Mouse (Mus musculus) ovary, adult 18-20 months (tissue): ENCODE measurements at regions not wholly inside any gene's neighbourhood (a gene's known extent, or its start where the extent isn't known, plus 50 kb on each side); places are given as distances from the start of the nearest gene placed in this dataset.

Experiments
- DNase-seq: peaks from one replicate; pipeline ENCODE4 v3.0.0; 2022; ENCODE audit warnings: low spot score, mixed read lengths

DNA sequence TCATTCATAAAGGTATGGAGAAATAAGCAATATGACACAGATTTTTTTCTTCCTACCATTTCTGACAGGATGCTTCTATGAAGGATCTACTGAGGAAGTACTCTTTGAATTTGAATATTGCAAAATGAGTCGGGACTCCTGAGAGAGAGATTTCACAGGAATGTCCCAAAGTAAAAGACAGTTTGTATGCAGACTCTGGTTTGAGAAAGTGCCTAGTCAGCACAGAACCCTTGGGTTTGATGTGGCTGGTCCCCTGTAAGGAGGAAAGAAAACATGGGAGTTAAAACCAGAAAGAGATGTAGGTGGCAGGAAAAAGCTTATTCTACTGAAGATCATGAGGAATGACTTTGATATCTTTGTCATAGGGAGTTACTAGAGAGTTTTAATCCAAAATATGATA lies 405.6 kb upstream of the Klf4 start:
- DNase-seq = no peak

DNA sequence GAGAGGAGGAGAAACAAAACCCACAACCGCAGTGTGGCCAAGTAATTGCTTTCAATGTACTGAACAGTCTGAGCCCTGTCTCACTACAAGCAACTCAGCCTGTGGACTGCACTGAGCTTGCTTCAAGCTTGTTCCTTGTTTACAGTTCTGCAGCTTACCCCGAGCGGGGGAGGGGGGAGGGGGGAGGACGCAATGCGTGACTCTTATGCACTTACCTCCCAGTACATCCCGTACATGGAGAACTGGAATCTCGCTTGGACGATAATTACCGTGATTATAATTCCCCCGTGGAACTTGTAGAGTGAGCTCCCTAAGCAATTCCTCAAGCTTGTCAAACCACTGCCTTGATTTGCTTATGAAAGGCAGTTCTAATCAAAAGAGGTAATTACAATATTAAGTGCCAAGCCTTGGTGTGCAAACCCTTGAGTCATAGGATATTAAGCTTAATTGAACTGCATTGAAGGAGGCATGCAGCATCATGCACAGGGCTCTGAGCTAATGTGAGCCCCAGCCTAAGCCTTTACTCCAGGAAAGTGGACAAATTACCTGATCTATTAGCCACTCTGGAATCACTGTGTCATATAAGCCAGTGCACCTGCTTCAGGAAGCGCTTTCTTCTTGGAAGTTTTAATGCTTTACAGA lies 397.0 kb upstream of the Klf4 start:
- DNase-seq = no peak

DNA sequence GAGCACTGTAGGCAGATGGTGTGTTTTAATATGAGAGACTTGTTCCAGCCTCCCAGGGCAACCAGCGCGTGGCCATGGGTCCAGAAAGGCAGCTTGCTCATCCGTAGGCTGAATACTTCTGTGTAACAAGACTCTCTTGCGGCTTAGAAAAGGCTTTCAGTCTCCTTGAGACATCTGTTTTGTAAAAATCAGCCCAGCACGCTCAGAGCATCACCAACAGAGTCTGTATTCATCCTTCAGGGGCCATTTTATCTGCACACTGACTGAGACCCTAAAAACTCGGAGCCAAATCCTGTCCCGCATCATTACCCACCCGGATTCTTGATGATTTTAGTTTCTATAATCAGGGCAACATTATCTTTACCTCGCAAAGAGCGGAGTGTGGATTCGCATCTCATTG lies 396.4 kb upstream of the Klf4 start:
- no peak for DNase-seq

DNA sequence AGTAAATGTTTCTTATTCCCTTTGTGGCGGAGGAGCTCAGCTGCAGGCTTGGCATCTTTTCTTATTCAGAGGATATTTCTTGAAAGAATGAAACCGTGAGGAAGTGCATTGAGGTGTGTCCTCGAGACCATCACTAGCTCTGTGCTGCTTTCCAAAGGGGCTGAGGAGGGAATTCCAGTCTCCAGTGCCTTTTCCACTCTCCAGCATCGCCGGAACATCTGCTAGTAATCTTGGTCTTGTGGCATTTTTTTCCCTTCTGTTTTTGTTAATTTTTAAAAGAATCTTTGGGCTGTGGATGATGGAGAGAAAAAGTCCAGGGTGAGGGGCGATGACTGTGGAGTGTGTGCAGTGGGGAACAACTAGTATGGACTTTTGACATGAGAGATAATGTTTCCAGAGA lies 395.9 kb upstream of the Klf4 start:
- no peak for DNase-seq

DNA sequence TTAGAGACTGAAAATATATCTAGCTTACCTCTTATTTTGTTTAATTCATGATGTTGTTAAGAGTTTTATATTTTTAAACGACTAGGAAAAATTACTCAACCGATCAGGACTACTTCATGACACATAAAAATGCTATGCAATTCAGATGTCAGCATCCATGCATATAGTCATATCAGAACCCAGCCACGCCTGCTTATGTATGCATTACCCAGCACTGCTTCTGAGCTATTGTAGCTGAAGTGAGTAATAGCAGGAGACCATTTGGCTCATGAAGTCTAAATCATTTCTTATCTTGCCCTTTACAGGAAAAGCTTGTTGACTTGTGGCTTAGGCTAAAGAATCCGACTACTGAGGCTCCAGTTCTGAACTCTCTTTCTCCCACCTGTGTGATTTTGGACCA lies 395.1 kb upstream of the Klf4 start:
- no peak for DNase-seq

DNA sequence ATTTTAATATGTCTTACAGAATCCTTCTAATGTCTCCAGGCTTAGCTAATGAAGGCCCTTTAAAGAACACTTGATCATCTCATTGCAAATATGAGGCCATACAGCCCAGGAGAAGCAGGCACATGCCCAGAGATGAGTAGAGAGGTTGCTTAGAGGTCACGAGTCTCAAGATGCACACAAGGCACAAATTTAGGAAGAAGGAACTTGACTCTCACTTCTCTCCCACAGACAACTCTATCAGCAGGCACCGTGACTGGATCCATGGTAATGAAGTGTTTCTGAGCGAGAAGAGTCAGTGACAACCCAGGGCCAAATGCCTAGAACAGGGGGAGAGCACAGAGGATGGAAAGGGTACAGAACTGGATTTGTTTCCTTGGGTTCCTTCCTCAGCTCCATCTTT lies 392.7 kb upstream of the Klf4 start:
- no peak for DNase-seq

DNA sequence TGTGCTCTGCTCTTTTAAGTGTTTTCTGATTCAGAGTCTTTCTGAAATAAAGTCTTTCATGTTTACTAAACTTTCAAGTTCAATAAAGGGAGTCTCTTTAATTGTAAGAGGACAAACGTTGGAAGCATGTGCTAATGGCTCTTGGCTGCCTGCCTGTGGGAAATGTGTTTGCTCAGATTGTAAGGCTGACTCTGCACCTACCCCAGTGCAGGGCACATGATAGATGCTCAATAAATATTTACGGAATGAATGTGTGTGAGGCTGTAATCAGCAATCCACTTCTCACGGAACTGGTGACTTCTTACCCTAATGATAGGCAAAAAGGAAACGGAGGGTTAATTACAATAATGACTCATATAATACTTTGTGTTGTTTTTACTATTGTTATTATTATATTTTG lies 389.0 kb upstream of the Klf4 start:
- no peak for DNase-seq

DNA sequence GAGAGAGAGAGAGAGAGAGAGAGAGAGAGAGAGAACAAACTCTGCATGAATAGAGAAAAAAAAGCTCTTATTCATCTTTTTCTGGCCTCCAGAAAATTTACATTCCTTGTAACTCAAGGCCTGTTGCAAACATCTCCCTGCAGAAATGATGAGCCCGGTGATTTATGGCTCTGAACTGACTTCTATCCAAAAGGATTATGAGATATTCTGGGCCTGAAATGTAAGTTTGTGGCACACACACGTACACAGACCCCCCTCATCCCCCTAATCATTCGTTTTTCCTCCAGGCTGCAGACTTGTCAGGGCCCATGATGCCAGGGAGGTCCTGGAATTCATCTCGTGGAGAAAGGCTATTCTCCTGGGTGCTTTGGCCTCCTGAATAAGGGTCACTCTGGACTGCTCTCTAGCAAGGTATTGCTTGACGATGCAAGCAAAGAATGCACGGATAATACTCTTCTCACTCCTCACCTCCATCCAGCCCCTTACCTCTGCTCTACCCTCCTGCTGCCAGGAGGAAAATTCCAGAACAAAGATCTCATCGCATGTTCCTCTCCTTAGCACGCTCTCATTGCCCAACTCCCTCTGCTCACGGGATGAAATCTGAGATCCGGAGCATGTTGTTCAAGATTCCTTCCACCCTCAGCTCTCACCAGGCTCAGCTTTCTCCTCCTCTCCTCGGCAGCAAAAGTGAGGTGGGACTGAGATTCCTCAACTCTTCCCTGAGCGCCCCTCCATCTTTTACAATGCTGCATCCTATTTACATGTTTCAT lies 362.0 kb upstream of the Klf4 start:
- no peak for DNase-seq

DNA sequence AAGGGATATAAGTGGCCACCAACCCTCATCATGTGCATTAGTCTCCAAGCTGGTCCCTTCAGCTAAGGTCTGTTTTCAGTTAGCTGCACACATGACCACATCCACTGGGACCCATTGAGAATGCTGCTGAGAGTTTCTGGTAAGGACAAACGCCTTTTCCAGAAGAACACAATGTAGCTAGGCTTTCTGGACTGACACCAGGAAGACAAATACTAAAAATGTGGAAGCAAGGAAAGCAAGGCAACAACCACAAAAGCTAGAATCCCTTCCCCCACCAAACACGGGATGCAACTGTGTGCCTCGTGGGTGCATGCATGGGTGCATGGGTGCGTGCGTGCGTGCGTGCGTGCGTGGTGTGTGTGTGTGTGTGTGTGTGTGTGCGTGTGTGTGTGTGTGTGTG lies 359.4 kb upstream of the Klf4 start:
- no peak for DNase-seq

DNA sequence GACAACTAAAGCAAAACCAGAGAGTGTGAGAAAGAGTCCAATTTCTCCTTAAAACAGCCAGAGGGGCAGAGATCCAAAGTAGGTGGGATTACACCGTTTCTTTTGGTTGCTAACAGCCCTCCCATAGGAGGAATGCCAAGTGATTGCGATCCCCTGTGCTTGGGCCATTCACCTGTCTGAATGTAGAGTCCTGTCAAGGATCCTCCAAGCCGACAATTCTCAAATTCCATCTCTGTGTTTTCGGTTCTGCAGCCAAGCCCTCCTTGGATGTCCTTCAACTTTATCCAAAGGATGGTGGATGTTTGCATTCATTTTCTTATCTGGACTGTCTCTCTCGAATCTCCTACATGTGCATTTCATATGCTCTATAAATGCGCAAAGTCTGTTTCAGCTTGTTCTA lies 355.3 kb upstream of the Klf4 start:
- no peak for DNase-seq

DNA sequence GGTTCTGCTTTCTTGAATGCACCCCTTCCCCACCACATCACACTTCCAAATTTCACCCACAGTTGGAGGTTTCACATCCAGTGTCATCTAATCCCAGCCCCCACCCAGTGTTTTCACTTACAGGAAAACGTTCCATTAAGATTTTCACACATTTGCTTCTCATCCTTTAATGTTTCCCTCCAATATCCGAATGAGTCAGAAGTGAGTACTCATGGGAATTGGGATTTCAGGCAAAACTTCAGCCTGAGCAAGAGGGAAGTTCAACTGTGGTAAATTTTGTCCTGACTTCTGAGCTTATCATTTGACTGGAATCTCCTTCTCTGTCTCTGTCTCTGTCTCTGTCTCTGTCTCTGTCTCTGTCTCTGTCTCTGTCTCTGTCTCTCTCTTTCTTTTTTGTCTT lies 350.3 kb upstream of the Klf4 start:
- DNase-seq = no peak

DNA sequence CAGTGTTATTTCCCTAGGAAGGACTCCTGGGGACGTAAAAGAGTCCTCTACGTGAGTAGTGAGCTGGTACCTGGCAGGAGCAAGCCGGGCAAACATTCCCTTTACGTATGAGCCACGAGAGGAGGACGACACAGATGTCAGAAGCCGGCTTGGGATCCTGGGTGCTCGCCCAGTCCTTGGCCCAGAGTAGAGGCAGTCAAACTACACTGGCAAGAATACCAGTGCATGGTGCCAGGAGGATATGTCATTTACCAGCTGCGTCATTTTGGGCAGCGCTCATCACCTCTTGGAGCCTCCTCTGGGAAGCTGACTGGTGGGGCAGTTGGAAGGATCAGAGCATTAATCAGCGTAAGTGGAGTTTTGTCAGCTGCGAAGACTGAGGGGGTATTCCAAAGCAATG lies 343.0 kb upstream of the Klf4 start:
- no peak for DNase-seq

DNA sequence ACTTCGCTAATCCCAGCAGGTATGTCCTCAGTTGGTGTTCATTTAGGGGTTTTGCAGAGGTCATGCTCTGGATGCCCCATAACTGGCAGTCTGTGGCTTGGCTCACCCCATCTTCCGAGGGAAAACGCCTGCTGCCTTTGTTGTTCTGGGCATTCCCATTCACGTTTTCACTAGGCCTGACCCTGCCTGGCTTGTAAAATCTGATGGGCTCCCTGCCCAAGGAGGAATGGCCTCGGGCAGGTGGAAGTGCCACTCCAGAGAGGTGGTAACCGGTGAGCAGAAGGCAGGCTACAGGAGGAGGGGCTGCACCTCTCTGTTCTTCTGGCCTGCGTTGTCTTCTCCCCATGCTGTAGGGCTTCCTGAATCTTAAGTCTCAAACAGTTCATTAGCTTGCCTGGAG lies 342.6 kb upstream of the Klf4 start:
- DNase-seq = no peak

DNA sequence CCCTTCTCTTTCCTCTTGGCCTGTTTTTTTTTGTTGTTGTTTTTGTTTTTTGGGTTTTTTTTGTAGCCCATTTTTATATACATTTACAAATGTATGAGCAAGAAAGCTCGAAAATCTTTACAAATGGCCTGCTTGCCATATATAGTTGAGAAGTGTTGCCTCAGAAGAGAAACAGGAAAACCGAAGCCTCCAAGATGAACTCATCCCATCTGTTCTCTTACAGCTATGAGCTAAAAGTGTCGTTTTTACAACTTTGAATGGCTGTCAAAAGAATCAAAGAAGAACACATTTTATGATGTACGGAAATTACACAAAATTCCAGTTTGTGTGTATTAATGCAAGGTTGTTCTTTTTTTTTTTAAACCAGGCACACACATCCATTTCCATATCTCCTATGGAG lies 342.0 kb upstream of the Klf4 start:
- DNase-seq = no peak

DNA sequence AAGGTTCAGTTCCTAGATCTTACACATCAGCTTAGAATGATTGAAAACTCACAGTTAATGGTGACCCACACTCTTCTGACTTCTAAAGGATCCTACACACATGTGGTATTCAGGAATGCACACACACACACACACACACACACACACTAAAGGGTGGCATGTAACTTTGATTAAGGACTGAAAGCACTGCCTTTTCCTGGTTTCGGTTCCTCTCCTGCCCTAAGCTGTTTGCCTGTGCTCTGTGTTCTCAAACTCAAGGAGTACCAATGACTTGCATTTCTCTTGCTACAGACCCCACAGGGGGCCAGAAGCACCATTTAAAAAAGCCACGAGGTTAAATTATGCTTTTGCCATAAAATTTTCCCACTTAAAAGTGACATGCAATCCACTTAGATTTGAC lies 327.8 kb upstream of the Klf4 start:
- DNase-seq = no peak

DNA sequence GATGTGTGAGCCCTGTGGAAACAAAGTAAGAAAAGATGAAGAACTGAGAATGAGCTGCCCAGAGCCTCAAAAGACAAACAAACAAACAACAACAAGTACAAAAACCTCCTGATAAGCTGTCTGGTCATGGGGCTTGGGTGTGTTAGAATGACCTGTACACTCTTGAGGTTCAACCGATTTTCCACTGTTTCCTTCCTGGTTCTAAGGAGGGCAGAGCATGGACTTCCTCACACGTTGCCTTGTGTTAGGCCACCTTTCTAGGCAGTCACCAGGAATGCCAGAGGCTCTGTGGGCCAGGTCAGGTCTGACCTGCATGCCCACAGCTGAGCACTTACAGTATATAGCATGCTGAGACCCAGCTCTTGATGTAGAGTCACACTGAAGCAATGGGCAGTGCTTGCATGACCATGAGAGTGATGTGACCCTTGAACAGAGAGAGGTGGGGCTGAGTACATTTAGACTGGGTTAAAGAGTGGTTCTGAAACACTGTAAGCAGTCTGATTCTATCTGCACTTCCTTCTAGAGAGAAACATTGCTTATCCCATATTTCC lies 327.0 kb upstream of the Klf4 start:
- DNase-seq = no peak

DNA sequence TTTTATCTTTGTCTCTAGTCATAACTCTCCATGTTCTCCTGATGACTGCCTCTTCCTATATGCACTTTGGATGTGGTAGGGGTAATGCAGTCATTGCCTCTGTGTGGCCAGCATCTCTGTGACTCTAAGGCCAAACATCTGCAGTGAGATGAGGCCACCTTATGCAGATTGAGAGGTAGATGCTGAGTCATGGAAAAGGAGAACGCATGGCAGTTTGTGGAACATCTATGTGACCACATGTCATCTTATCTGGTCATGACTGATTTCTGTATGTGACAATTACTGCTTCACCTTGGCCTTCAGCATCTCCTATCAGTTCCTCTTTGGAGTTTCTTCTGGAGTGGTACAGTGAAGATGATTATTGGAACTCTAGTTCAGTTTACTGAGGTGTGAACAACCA lies 319.2 kb upstream of the Klf4 start:
- DNase-seq = no peak

DNA sequence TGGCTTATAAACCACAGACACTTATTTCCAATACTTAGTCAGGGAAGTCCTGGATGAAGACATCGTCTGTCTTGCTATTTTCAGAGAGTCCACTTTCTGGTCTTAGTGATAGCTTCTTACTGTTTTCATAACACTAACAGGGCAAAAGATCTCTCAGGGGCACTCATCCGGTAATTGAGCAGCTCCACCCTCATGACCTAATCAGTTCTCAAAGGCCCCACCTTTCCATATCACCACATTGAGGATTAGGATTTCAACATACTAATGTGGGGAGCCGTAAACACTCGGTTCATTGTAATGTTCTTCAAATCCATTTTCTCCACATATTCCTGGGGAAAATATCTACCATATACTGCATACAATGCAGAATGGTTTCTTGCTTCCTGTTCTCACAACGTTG lies 318.8 kb upstream of the Klf4 start:
- DNase-seq = no peak

DNA sequence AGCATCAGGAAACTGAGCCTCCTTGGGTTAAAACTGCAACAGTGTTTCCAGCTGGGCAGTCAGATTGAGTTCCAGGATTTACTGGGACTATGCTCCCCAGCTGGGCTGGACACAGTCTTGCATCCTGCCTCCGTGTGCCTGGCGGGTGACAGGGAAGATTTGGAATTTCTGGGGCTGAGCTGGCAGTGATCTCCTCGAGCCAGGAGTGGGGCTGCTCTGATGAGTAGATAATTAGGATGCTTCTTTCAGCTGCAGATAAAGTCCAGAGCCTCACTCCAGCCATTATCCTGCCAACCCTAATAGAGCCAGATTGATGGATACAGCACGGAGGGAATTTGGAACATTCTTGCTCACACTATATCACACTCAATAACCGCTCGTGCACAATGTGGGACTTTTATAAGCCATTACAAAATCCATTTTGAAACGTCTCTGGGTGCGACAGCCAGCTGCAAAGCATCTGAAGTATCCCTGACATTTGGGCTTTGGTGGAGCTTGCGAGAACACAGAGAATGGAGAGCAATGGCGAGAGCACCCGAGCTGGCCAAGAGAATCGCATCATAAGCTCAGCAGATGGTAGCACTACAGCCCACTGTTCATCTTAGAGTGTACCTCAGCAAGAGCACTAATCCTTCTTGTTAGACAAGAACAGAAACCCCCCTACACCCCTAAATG lies 311.6 kb upstream of the Klf4 start:
- DNase-seq = no peak

DNA sequence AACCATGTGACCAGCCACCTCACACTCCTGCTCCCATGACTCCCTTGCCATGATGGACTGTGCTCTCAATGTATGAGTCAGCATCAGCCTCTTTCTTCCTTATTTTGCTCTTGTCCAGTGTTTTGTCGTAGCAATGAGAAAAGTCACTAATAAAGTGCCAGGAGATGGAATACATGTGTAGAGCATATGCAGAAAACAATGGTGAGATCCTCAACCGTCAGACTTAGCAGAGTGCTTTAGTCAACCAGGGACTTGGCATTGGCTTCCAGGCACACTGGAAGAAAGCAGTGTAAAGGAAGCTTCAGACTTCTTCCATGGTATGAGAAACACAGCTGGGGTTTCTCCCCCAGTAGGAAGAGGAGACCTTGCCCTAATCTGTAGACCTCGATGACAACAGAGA lies 306.3 kb upstream of the Klf4 start:
- DNase-seq = no peak

DNA sequence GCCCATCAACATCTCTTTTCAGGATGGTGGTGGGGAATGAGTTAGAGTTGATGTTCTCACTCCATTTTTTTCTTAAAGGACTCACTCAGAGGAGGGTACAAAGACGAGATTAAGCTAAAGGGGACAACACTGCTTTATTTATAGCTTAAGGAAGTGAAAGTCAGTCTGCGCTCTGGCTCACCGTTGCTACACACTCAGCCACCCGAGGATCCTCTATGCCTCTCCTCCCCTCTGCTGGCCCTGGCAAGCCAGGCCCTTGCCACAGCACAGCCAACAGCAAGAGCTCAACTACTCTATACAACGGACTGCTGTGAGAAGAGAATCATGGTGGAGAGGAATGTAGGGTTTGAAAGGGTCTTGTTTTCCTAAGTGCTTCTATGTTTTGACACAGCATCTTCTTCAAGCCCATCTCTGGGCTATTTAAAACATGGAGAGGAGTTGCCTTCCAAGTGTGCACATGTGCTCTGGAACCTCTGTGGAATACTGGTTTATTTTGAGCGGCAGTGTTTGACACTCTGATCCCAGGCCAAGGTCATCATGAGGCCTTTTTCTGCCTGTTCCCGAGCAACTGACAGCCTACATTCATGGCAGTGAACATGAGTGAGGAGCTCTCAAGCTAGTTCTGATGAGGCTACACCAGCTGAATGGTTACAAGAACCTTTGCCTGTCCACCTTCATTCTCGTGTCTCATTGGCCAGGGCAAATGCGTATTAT lies 291.9 kb upstream of the Klf4 start:
- no peak for DNase-seq

DNA sequence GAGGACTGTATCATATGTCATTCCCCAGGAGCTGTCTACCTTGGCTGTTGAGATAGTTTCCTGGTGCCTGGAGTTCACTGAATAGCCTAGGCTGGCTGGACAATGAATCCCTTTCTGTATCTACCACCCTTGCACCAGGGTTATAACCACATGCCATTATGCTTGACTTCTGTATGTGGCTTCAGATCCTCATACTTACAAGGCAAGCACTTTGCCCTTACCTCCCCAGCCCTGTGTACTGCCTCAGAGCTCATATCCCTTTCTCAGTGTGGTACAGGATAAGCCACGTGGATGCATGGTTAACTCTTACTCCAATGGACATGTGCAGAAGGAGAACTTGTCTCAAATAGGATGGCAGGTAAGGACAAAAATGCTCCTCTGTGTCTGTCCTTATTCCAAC lies 291.3 kb upstream of the Klf4 start:
- DNase-seq = no peak
